ENCODE assay signal across 23 mouse cellular contexts in the genomic region with DNA sequence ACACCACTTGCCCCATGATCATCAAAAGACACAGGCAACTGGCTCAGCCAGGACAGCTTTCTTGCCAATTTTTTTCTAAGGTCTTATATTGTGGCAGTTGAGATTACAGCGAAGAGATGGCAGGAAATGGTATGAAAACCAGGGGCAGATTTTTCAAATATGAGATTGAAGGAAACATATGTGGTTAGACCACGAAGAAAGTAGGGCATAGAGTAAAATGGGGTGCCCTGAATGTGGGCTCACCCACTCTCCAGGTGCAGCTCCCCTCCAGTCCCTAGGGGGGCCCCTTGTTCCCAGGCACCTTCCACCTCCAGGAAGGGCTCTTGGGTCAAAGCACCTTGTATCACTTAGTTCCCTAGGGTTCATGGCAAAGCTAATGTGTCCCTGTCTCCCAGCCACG.
A peak's percentile ranks its signal among the peaks of the same experiment; 100 is the strongest.
DNase-seq lines count a peak whose midpoint lies in the region; ATAC-seq and TF ChIP-seq lines count a peak whose summit lies in the region.
"Had no signal": no experiment of that assay in that cellular context is flagged by ENCODE, and none has a peak within 500 bp of the region (broad histone marks: within the 10 kb centered on the region; RNA-seq: fewer than 3 reads in every experiment).

No protein-coding gene starts in this region.

- intact Hi-C loops in gastrocnemius, adult 2 months (cut with DNase I): no loop called here
- intact Hi-C loops in gastrocnemius, postnatal 14 days (cut with DNase I; ENCODE audit: low total_unique reads): no loop called here

- TF ChIP-seq CTCF in gastrocnemius, adult 2 months (IDR thresholded peaks at IDR 0.05): no peak

- peak; percentile 90 for ATAC-seq in inflammation-experienced regulatory T-cells, adult 6 months
- ATAC-seq in erythroid progenitor cell, adult 5-6 weeks (replicated peaks; ENCODE audit: low FRiP score, poor library complexity, severe bottlenecking): no peak
- ATAC-seq: forebrain, embryonic 14.5 days; intestine, embryonic 15.5 days; Patski had no signal

- no peak overlapping the region for H3K4me3 ChIP-seq in gastrocnemius, adult 2 months
- H3K4me3 ChIP-seq: heart, embryonic 13.5 days; intestine, embryonic 15.5 days; midbrain, embryonic 10.5 days had no signal

- peak overlapping the region; percentile 80; the same call in 1 of the 2 replicates for H3K27ac ChIP-seq in gastrocnemius, adult 2 months
- H3K27ac ChIP-seq: heart, embryonic 13.5 days; hindbrain, embryonic 14.5 days; intestine, embryonic 15.5 days; macrophage; midbrain, embryonic 10.5 days; stomach, postnatal 0 days had no signal

- DNase-seq in gastrocnemius, adult 2 months: no peak
- no peak for DNase-seq in gastrocnemius, postnatal 14 days
- DNase-seq in thymus, postnatal 10 days (ENCODE audit: low spot score in 2 of 2): peak; percentile 70 to 71
- no peak for DNase-seq in left cerebral cortex, adult 18-20 months (ENCODE audit: low spot score in 2 of 2)
- no peak for DNase-seq in spleen, adult 18-20 months
- DNase-seq: adrenal gland, adult 8-10 months; cerebellum, adult 11-12 months; cerebellum, postnatal 25 days; gastrocnemius, postnatal 10 days; heart, adult 18-20 months; heart, postnatal 14 days; kidney, adult 8-10 months; kidney, postnatal 10 days had no signal

Comparison
In these comparisons a context has a peak if more than half of its experiments do, and no peak if none do; other contexts are left out.
1. DNase-seq: peak in thymus, postnatal 10 days (2 of 2); none in gastrocnemius, adult 2 months (single experiment), gastrocnemius, postnatal 14 days (single experiment), left cerebral cortex, adult 18-20 months (0 of 2) and spleen, adult 18-20 months (0 of 2).